Mouse (Mus musculus): ENCODE measurements around the gene Cars2.
A peak's percentile ranks its signal among the peaks of the same experiment; 100 is the strongest.
"Not testable (repeated sequence)": the region's sequence is repeated elsewhere in the genome, so short reads cannot be mapped to it uniquely, and the experiment has no call there.

Gene Cars2

GRCm38 (mm10) chr8:11556691-11557423 lies 6.3 kb upstream of the Cars2 start:
- no peak for DNase-seq (ENCODE audit: low read depth)

DNA sequence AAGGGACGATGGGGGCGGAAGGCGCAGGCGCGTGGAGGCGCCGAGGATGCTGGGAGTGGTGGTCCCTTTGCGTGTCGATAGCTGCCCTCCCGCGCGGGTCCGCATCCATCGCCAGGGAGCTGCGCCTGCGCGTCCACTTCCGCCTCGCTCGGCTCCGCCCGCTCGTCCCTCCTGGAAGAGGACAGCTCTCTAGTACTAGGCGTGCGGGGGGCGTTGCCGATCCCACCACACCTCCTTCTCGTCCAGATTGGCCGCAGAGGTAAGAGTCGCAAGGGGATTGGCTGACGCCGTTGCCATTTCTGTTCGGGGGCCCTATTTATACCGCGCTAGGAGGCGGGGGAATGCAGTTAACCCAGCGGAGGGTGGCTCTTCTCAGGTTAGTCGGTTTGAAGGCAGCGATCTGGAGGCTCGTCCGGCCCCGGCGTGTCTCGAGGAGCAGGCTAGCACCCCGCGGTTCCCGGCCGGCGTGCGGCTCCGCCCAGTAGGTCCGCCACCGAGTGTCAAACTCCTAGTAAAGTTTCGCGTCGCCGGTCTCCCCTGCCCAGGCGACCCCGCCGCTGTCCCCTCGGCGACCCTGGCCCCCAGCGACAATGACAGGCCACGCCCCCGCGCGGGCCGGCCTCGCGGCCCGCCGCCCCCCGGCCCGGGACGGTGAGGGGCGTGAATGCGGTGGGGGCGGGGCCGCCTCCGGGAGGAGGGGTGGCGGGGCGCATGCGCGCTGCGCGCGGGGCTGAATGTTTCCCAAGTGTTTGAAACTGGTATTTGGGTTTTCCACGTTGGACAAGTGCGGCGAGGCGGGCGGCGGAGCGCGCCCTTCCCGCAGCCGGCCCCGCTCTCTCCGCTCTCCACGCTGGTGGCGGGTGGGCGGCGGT lies 5.4 kb upstream of the Cars2 start:
- peak; percentile 99 for DNase-seq (ENCODE audit: low read depth)

DNA sequence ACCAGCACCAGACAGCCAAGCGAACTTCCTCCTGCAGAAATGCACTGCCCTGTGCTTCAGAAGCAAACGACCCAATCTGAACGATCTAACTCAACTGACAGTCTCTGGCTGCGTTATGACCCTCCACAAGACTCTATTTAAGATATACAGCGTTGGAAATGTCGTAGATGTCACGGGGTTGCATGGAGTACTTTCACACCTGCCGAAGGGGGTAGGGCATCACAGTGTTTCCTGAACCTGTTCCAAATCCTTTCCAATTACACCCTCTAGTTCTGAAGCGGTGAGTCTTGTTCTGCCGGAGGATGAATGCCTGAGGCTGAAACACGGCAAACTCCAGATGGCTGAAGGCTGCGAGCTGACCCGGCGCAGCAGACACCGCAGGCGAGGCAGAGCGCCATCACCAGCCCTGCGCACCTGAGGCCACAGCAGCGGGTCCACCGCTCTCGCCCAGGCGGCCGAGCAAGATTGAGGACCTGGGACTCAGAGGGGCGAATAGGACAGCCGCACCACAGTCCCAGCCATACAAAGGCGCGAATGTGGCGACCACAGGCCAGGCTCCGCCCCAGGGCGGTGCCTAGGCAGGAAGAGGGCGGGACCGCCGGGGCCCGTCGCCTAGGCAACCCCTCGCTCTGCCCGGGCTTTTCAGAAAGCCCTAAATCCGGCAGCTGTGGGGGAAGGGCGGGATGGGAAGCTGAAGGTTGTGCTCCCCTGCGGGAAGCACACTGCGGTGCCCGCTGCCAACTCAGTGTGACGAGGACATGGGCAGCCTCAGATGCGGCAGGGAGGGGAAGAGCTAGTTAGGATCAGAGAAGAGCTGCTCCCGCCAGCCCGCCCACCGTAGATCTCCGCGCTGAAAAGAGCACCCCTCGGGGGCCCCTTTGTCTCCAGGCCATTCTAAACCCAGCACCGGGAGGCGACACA lies 4.5 kb upstream of the Cars2 start, which contains the start of gene Ing1:
Ing1 (plus strand) TSS at position 773 of the 921 bp plus-strand sequence.
- DNase-seq (ENCODE audit: low read depth): peak; percentile 89

DNA sequence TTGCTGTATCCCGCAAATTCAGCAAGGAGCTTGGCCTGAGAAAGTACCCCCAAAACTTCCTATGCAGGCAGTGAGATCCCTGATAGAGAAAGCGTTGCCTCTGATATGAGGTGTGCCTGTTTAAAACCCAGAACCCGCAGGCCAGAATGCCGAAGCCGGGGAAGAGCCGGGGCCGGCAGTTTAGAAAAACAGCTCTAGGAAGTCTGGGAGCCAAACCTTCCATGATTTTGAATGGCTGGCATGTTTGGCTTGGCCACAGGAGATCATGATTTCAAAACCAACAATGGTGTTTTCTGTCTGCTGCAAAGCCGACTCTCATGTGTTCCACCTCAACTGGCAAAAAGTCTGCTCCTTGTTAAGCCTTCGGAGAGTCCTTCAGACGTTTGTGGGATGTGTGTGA lies 1.8 kb upstream of the Cars2 start:
- no peak for DNase-seq (ENCODE audit: low read depth)

DNA sequence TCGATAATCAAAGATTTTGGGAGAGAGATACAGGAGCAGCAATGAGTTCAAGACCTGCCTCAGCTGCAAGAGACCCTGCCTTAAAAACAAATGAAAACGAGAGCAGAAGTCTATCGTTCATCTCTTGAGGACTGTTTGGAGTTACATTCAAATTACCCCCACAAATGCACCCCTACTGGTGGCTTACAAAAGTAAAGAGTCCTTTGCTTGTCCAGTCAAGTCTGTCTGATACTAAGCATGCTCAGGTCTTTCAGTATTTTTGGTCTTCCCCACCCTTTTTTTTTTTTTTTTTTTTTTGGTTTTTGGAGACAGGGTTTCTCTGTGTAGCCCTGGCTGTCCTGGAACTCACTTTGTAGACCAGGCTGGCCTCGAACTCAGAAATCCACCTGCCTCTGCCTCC lies 914 bp upstream of the Cars2 start:
- not testable (repeated sequence) for DNase-seq (ENCODE audit: low read depth)

DNA sequence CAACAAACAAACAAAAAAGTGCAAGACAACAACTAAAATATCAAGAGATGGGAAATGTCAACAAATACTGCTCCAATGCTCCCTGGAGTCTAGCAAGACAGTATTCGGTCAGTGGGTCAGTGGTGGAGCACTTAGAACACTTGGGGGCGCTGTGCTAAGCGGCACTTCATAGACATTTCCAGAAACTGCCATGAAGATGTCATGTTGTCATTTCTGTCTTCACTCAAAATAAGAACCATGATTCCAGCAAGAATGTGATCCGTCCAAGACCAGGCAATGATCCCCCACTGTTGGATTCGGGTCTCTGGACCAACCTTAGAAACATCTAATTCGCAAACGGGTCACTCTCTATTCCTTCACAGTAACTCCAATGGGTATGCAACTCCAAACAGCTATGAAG lies 877 bp downstream of the Cars2 start:
- DNase-seq (ENCODE audit: low read depth): peak; percentile 76

GRCm38 (mm10) chr8:11547063-11547462 lies 3.5 kb downstream of the Cars2 start:
- no peak for DNase-seq (ENCODE audit: low read depth)

- no peak for DNase-seq (ENCODE audit: low read depth)
Observed at GRCm38 (mm10) chr8:11544386-11544785, 6.2 kb downstream of the Cars2 start.

- DNase-seq (ENCODE audit: low read depth): no peak
Observed at GRCm38 (mm10) chr8:11542866-11543265, 7.7 kb downstream of the Cars2 start.

GRCm38 (mm10) chr8:11542031-11542430 lies 8.6 kb downstream of the Cars2 start:
- DNase-seq (ENCODE audit: low read depth): no peak

DNA sequence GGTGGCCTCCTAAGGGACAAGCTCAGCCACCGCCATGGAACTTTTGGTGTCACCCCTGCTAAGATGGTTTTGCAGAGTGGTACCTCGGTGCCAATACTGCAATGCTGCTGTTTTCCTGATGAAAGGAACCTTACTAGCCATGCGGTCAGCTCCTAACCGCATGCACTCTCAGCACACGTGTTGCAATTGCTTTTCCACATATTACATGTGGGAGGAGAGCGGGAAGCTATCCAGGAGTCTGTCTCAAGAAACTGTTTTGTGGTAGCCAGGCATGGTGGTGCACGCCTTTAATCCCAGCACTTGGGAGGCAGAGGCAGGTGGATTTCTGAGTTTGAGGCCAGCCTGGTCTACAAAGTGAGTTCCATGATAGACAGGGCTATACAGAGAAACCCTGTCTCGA lies 10.4 kb downstream of the Cars2 start:
- no peak for DNase-seq (ENCODE audit: low read depth)

- DNase-seq (ENCODE audit: low read depth): no peak
Observed at GRCm38 (mm10) chr8:11539049-11539448, 11.5 kb downstream of the Cars2 start.

DNA sequence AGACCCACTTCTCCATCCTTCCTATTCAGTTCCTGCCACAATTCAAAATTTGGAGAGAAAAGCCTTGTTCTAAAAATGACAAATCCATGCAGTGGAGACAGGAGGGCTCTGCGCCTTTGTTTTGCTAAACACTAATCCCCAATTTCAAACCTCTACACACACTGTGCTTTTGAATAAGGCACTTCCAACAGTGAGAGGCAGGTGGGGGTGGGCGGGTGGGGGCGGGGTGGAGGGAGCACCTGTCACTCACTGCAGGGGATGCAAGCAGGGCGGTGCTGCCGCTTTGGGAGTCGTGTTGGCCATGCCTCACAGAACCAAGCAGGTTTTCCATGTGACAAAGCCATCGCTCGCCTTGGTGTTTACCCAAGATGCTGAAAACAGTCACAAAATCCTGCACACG lies 16.1 kb downstream of the Cars2 start:
- DNase-seq (ENCODE audit: low read depth): no peak

- DNase-seq (ENCODE audit: low read depth): no peak
Observed at GRCm38 (mm10) chr8:11530849-11531248, 19.7 kb downstream of the Cars2 start.

DNA sequence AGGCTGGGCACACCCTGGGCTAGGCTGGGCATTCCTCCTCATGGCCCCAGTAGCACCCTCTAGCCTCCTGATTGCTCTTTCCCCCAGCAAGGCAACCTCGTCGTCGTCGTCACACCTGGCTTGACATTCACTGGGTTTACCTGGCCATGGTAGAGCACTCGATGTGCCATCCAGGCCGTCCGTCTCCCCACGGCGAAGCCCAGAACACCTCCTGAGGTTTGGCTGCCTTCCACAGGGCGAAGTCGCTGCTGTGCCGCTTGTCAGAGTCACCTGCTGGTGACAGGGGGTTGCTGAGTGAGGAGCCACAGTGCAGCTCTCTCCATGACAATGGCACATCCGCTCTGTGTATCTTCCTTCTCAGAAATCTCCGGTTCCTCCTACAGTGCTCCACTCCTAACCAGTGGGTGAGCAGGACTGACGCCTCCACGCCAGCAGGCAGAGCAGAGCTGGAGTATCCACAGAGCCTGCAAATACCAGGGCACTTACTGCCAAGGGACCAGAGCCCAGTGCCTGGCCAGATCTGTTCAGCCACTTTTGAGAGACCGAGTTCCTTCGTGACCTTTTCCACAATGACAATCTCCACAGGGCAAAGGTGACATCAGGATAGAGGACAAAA lies 20.3 kb downstream of the Cars2 start:
- DNase-seq (ENCODE audit: low read depth): no peak

- DNase-seq (ENCODE audit: low read depth): no peak
Observed at GRCm38 (mm10) chr8:11523331-11523730, 27.3 kb downstream of the Cars2 start.

- DNase-seq (ENCODE audit: low read depth): no peak
Observed at GRCm38 (mm10) chr8:11518676-11519075, 31.9 kb downstream of the Cars2 start.

DNA sequence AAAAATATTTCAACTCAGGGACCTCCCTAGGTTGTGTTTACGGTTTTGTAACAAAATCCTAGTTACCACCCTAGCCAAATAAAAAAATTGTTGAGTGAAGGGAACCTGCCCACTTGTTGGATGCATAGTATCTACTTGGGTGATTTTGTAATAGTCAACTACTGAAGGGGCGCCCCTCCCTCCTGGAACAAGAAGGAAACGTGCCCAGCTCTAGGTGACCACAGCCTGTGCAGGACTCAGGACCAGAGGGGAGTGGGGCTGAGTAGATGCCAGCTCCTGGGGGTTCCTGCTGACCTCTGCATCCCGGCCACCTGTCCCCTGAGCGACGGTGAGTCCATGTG lies 32.6 kb downstream of the Cars2 start:
- no peak for DNase-seq (ENCODE audit: low read depth)

DNA sequence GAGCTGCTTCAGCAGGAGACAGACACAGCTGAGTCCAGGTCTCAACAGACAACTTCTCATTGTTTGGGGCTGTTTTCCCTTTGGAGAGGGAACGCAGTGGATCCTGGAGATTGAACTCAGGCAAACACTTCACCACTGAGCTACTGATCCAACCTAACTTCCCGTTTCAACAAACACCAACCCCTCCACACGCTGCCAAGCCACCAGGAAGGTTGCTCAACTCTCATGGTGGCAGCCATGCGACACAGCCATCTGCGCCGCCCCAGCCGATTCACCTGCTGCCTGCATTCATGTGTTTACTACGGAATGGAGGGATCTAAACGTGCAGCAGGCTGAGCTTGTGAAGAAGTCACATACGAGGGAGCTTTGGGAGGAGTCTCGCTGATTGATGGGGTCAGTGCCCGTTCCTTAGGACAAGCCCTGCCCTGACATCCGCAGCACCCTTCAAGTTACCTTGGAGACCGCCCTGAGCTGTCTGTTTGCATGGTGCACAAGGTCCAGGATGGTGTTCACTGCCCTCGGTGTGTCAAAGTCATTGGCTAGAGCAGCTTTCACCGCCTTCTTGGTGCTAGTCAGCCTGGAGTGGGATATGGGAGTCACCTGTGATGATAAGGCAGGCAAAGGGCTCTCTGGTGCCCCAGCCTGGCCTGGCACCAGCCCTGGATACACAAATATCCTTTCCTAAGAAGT lies 33.1 kb downstream of the Cars2 start:
- no peak for DNase-seq (ENCODE audit: low read depth)

DNA sequence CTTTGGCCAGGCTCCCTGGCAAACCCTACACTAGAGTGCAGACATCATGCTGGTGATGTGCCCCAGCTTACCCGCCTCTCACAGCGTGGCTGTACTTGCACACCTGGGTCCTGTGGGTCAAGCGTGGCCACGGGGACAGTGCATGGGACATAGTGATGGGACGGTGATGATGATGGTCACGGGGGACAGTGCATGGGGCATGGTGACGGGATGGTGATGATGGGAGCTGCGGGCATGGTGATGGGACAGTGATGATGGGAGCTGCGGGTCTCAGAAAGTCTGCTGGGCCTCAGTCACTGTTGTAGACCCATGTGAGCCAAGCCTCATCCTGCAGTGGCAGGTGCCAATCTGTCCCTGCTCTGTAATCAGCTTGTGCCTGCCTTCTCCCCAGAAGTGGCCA lies 34.3 kb downstream of the Cars2 start:
- no peak for DNase-seq (ENCODE audit: low read depth)

- no peak for DNase-seq (ENCODE audit: low read depth)
Observed at GRCm38 (mm10) chr8:11513247-11513646, 37.3 kb downstream of the Cars2 start.
